Mouse (Mus musculus): ENCODE measurements at regions not wholly inside any gene's neighbourhood (a gene's known extent, or its start where the extent isn't known, plus 50 kb on each side); places are given as distances from the start of the nearest gene placed in this dataset.

DNA sequence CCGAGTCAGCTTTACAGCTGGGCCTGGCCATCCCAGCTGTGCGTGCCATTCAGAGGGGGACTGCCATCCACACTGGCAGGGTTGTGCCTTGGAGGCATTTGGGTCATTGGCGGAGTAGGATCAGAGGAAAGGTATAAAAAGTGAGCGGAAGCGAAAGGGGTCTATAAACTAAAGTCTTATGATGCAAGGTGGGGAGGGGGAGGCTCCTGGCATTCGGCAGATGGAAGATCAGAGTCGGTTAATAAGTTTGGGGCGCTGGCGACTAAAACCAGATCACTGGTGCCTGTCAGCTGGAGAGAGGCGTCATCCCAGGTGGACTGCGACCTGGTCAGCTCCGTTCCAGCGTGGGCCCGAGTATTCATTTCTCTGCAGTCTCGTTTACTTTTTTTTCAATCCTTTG is 70.7 kb upstream of the Zfhx3 start:
- TF ChIP-seq EP300 (optimal IDR thresholded peaks at IDR 0.05) (no peak), CTCF (IDR thresholded peaks at IDR 0.05; ENCODE audit: low read depth) (no peak)
